Mouse (Mus musculus) thymus, adult 2 months (tissue): Measurements from ENCODE around the gene Dars. TPM values are rescaled to one million over a fixed set of nuclear protein-coding genes. Genes with fewer than 3 reads are reported as not detected.

ENCODE experiments used
- DNase-seq: peaks from one replicate; pipeline ENCODE4 v3.0.0; 2021
- H3K27ac ChIP-seq: fragments of 200-500 bp; 2 replicates; pipeline ENCODE4 v1.5.1; 2012; ENCODE audit warnings: low read length, control low read depth; ENCODE audit not compliant: control insufficient read depth, insufficient read depth
- H3K27me3 ChIP-seq: fragments of 200-500 bp; 2 replicates; pipeline ENCODE4 v1.6.1; 2012; ENCODE audit warnings: mild to moderate bottlenecking, low read length, moderate library complexity, mixed read lengths; ENCODE audit not compliant: control insufficient read depth, insufficient read depth
- H3K36me3 ChIP-seq: fragments of 200-500 bp; 2 replicates; pipeline ENCODE4 v1.6.1; 2012; ENCODE audit warnings: mild to moderate bottlenecking, low read length, moderate library complexity; ENCODE audit not compliant: control insufficient read depth, insufficient read depth
- H3K4me1 ChIP-seq: fragments of 200-500 bp; replicated peaks from 2 replicates; pipeline ENCODE4 v1.6.1; 2012; ENCODE audit warnings: low read length; ENCODE audit not compliant: control insufficient read depth, insufficient read depth
- H3K4me3 ChIP-seq: fragments of 200-500 bp; 2 replicates; pipeline ENCODE4 v1.5.1; 2012; ENCODE audit warnings: mild to moderate bottlenecking, low read length, control low read depth, moderate library complexity; ENCODE audit not compliant: control insufficient read depth, insufficient read depth
- CTCF ChIP-seq: fragments of 200-500 bp; IDR thresholded peaks from 2 replicates; pipeline ENCODE4 v1.5.1; 2012; ENCODE audit warnings: mild to moderate bottlenecking, control low read depth, low read length, moderate library complexity, borderline replicate concordance; ENCODE audit not compliant: control insufficient read depth, poor library complexity, insufficient read depth; ENCODE audit errors: extremely low read depth
- POLR2A ChIP-seq: fragments of 200-500 bp; IDR thresholded peaks from 2 replicates; pipeline ENCODE4 v1.6.1; 2012; ENCODE audit warnings: mild to moderate bottlenecking, low read length, control low read depth, moderate library complexity; ENCODE audit not compliant: control insufficient read depth, poor library complexity, insufficient read depth; ENCODE audit errors: extremely low read depth
- WGBS: fragments of 180-500 bp; shearing (Covaris S2); methylation state at CpG from one replicate; pipeline ENCODE4 v1.1.7; 2018; 5-methylcytosine and 5-hydroxymethylcytosine counted together
- polyA plus RNA-seq: library from polyadenylated mRNA; depleted of rRNA; stranded (reverse); fragments of >200 nt; gene quantifications from 2 replicates; pipeline ENCODE4 v1.2.3, GENCODE M21; 2012

The Dars gene
- polyA plus RNA-seq, 1 experiment = 17.6 TPM

DNA sequence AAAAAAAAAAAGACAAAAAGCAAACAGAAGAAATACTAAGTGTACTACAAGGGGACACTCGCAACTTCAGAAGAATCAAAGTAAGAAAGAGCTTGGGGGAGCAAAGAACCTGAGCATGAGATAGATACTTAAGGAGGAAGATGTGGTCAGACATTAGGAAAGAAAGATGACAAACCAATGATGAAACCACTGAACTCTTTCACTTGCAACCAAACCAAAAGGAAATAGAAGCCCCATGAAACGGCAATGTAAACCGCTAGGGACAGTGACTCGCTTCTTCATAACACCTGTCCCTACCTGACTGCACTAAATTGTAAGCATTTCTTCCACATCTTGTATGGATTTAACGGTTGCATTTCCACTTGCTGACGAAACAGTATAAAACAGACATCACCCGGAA, 30.7 kb downstream of the Dars start:
- no peaks in the 10 kb centered on the region for H3K4me1 ChIP-seq
- H3K27ac ChIP-seq = no peak overlapping the region; the same call in 1 of the 2 replicates
- WGBS = 12% methylated on average over 7 of the region's 7 CpGs
- peaks cover 44% of the 10 kb centered on the region for H3K36me3 ChIP-seq
- no peak for TF ChIP-seq CTCF
- no peak for TF ChIP-seq POLR2A
- H3K4me3 ChIP-seq = no peak overlapping the region
- H3K27me3 ChIP-seq = no peaks in the 10 kb centered on the region
- DNase-seq = no peak

DNA sequence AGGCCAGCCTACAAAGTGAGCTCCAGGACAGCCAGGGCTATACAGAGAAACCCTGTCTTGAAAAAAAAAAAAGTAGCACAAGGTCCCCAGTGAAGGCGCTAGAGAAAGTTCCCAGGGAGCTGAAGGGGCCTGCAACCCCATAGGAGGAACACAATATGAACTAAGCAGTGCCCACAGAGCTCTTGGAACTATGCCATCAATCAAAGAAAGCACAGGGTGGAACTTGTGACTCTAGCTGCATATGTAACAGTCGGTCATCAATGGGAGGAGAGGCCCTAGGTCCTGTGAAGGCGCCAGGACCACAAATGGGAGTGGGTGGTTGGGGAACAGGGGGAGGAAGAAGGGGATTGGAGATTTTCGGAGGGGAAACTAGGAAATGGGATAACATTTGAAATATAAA, 40.3 kb downstream of the Dars start:
- WGBS = 96% methylated on average over 4 of the region's 4 CpGs
- DNase-seq = no peak
- no peak overlapping the region for H3K4me3 ChIP-seq
- H3K27me3 ChIP-seq = no peaks in the 10 kb centered on the region
- H3K36me3 ChIP-seq = peaks cover 49% of the 10 kb centered on the region
- TF ChIP-seq CTCF = no peak
- no peak for TF ChIP-seq POLR2A
- no peak overlapping the region for H3K27ac ChIP-seq
- no peaks in the 10 kb centered on the region for H3K4me1 ChIP-seq

DNA sequence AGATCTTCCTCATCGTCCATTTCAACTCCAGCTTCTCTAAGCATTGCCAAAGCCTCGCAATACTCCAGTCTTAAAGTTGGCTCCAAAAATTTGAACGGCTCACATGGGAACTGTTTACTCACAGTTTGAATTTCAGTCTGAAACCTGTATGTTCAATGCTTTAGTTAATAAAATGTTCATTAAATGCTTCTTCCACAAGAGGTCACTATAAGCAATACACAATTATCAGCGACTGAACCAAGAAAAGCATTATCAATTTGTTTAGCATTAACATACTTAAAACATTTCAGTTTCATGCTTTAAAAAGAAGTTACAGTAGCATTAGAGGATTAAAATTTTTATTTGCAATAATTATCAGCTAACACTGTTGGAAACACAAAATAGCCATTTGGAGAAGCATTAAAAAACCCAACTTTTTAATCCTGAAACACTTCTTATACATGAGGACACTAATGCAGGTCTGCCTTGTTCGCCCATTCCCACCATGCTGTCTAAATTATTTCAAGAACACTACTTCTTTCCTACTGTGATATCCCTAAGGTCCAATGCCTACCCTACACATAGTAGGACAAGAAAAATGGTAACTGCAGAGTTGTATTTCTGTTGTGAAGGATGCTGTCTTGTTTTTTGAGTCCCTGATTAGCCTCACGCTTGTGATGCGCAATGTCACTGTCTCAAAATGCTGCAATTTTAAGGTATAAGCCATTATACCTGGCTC, 44.9 kb downstream of the Dars start:
- DNase-seq = no peak
- H3K27me3 ChIP-seq = no peaks in the 10 kb centered on the region
- WGBS = 78% methylated on average over 7 of the region's 7 CpGs
- no peak overlapping the region for H3K27ac ChIP-seq
- peaks cover 56% of the 10 kb centered on the region for H3K36me3 ChIP-seq
- H3K4me3 ChIP-seq = no peak overlapping the region
- H3K4me1 ChIP-seq = no peaks in the 10 kb centered on the region
- TF ChIP-seq CTCF (no peak), POLR2A (no peak)

DNA sequence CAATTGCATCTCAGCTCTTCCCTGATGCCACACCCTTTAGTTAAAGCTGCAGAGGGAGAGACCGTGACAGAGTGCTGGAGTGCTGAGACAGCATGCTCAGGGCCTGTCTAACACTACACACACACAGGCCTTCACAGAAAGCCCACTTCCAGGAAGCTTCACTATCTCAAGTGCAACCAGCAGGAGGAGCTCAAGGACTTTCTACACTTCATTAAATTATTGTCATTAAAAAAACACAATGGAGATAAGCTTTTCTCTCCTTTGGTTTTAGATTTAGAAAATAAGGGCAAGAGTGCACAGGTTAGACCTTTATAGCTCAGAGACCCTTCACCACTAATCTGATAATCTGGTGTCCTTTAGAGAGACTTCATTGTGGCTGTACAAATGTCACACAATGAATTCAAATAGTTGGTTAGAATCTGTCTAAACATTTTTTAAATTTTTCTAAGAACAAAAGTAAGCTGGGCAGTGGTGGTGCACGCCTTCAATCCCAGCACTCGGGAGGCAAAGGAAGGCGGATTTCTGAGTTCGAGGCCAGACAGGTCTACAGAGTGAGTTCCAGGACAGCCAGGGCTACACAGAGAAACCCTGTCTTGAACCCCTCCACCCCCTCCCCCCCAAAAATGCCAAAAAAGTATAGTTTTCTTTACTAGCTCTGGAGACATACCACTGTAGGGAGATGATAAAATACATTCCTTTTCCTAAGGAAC, 48.3 kb downstream of the Dars start:
- no peak overlapping the region for H3K4me3 ChIP-seq
- DNase-seq = peak; percentile 68
- no peaks in the 10 kb centered on the region for H3K27me3 ChIP-seq
- 79% methylated on average over 5 of the region's 5 CpGs for WGBS
- H3K27ac ChIP-seq = no peak overlapping the region
- H3K36me3 ChIP-seq = peaks cover 53% of the 10 kb centered on the region
- H3K4me1 ChIP-seq = no peaks in the 10 kb centered on the region
- TF ChIP-seq CTCF (no peak), POLR2A (no peak)

DNA sequence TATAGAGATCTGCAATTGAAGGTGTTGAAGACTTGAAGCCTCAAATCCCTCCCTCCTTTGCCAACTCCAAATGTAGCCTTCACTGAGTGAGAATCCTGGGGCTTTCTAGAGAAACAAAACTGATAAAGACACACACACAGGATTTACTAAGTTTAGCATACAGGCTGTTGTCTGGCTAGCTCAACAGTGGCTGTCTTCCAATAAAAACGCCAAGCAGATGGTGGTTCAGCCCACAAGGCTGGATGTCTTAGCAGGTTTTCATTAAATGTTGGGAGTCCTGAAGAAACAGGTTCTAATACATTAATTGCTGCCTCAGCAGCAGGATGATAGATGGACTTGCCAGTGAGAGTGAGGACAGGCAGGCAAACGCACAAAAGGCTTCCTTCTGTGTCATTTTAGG, 56.6 kb downstream of the Dars start:
- Histone ChIP-seq H3K4me1 (peaks cover 6% of the 10 kb centered on the region), H3K27ac (no peak overlapping the region)
- 57% methylated on average over 2 of the region's 2 CpGs for WGBS

DNA sequence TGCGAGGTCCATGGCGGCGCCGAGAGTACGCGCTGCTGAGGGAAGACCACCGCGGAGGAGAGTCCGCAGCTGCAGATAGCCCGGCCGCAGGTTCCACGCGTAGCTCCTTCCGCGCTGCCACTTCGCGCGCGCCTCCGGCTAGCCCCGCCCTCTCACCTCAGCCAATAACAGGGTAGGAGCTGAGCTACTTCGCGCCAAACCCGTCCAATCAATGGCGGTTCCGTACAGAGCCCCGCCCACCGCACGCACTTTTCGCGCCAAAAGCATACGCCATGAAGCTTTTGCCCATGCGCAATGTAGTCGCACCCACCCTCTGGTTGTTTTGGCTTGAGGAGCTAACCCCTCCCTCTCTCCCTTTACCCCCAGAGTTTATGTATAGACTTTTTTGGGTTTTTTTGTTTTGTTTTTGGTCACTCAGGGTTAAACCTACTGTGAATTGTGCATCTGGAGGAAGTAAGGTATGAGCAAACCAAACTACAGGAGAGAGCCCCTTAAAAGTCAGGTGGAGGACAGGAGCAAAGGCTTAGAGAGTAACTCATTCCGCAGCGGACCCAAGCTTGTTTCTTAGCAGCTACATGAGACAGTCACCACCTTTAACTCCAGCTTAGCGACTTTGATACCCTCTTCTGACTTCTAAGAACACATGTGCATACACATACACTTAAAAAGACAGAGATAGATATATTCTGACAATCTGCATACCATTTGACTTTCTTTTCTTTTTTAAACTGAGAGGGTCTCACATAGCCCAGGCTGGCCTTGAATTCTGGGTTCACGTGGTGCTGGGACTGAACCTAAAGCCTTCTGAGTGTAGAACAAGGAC, 57.4 kb downstream of the Dars start, which contains the start of gene Mcm6:
Gene Mcm6, minus strand, starts transcription at position 111 of the 823 bp plus-strand sequence.
- peak; percentile 97 for DNase-seq
- peak within 1 kb of the TSS; percentile 79 for H3K4me3 ChIP-seq
- 0 out of 2 replicates have a peak, but pooled peaks have one; percentile 45 for TF ChIP-seq POLR2A
- TF ChIP-seq CTCF = 0 out of 2 replicates have a peak, but pooled peaks have one; percentile 40
- H3K4me1 ChIP-seq = peaks cover 6% of the 10 kb centered on the region
- H3K27ac ChIP-seq = peak within 1 kb of the TSS; percentile 62
- H3K27me3 ChIP-seq = no peaks in the 10 kb centered on the region
- peaks cover 19% of the 10 kb centered on the region for H3K36me3 ChIP-seq
- 2% methylated on average over 38 of the region's 38 CpGs for WGBS

More for the DNA sequence above, 56.6 kb downstream of the Dars start:
- no peak for DNase-seq
- Histone ChIP-seq H3K27me3 (no peaks in the 10 kb centered on the region), H3K4me3 (no peak overlapping the region), H3K36me3 (peaks cover 18% of the 10 kb centered on the region)
- TF ChIP-seq POLR2A (no peak), CTCF (no peak)
